Mouse (Mus musculus): ENCODE measurements at regions not wholly inside any gene's neighbourhood (a gene's known extent, or its start where the extent isn't known, plus 50 kb on each side); places are given as distances from the start of the nearest gene placed in this dataset.

GRCm38 (mm10) chr9:98690839-98691516 lies 89.5 kb upstream of the Mrps22 start:
- peak; percentile 51 for DNase-seq

DNA sequence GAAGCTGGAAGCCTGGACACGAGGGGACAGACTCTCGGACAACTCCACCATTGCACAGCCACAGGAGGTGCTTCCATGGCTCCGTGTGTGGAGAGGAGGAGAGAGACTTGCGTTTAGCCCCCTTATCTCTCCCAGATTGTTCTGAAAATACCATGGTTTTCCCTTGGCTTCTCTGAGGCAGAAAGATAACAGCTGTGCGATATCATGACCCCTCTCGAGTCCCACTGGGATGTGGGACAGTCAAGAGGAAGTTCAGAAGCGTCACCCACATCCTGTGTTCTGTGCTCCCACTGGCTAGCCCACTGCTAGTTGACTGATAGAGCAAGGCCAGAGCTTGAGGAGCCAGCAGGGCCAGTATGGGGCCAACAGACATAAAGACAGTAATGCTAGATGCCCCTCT lies 84.1 kb upstream of the Mrps22 start:
- peak; percentile 45 for DNase-seq

GRCm38 (mm10) chr9:98684336-98684735 lies 82.9 kb upstream of the Mrps22 start:
- DNase-seq = no peak

DNA sequence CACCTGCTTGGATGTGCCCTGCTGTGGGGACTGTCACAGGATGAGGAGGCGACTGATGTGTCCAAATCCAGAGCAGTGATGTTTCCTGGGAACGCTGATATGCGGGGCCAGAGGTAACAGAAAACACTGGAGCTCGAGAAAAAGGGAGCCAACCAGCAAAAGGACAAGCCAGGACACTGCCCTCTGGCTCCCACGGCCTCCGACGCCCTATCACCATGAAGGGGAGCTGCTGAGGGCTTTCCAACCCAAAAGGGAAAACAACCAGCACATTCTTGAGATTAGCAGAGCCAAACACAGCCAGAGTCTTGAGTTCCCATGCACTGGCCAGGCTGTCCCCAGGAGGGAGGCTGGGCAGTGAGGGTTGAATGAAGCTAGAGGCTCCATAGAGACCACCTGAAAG lies 74.2 kb upstream of the Mrps22 start:
- DNase-seq = peak; percentile 7

DNA sequence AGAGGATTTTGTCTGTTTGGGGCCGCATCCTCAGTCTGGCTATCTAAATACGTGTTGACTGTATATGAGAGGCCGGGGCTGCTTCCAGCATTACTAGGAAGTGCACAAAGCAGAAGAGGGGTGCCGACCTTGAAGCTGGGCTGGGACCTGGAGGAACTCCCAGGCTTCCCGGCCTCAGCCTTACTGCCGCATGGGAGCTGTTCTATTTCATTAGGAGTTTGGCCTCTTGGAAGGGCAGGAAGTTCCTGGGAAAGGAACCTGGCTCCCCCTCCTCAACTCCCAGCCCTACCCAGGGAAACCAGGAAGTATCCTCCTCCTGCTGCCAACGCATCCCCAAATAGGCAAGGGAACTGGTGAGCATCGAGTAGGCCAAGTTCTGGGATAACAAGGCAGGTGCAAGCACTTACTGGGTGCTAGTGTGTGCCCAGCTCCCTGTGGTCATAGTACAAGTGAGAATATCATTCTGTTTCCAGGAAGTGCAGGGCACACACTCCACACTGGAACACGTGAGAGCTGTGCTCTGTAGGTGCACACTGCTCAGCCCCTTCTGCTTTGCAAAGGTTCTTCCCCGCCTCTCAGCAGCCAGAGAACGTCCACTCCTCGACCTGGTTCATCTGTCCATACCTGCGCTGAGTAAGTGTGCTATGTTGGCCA lies 72.1 kb upstream of the Mrps22 start:
- DNase-seq = no peak

- no peak for DNase-seq
Observed at GRCm38 (mm10) chr9:98672361-98672760, 70.9 kb upstream of the Mrps22 start.

GRCm38 (mm10) chr9:98668423-98669330 lies 67.2 kb upstream of the Mrps22 start:
- DNase-seq = no peak

- no peak for DNase-seq
Observed at GRCm38 (mm10) chr9:98667072-98667471, 65.6 kb upstream of the Mrps22 start.

- no peak for DNase-seq
Observed at GRCm38 (mm10) chr9:98663011-98663410, 61.6 kb upstream of the Mrps22 start.

DNA sequence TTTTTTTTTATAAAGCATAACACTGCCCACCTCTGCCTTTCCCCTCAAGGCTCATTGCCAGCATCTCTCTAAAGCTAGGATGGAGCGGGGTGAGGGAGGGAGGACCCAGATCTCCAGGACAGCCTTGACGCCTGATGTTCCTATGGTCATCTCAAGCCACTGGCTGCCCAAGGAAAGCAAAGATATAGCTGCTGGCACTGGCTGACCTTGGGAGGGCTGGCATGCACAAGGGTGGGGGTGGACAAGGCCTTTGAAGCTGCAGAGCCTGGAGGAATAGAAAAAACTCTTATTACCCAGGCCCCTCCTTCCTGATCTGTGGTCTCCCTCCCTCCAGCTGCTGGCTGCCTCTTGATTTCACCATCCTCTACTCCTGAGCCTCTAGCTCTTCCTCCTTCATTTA lies 50.2 kb upstream of the Mrps22 start:
- DNase-seq = no peak

All from kidney, adult 9 months (tissue).